Mouse (Mus musculus) granulocyte monocyte progenitor cell, adult 5-6 weeks (primary cell): Measurements from ENCODE around the gene Zmiz2. TPM values are rescaled to one million over a fixed set of nuclear protein-coding genes. Genes with fewer than 3 reads are reported as not detected.
"Not testable (repeated sequence)": the region's sequence is repeated elsewhere in the genome, so short reads cannot be mapped to it uniquely, and the experiment has no call there.

ENCODE experiments used
- ATAC-seq: replicated peaks from 2 replicates; pipeline ENCODE4 v1.8.0; 2016; ENCODE audit warnings: mild to moderate bottlenecking, moderate TSS enrichment, inconsistent platforms; ENCODE audit not compliant: poor library complexity, severe bottlenecking
- total RNA-seq, 2 experiments: library from RNA; stranded (forward) in 1 of 2; stranded (reverse) in 1 of 2; fragments of 200-712, 200-1000 nt in 1 of 2; fragments of >200 nt in 1 of 2; fragmentation: Nextera tagmentation in 1 of 2; gene quantifications; 2 replicates each; pipeline ENCODE4 v1.2.3; 2014 to 2017

Zmiz2 gene
- total RNA-seq (2014; fragmentation: Nextera tagmentation), result 39.9 and 62.9 TPM in 2 replicates
- total RNA-seq (2017), result 6.1 and 10.6 TPM in 2 replicates

DNA sequence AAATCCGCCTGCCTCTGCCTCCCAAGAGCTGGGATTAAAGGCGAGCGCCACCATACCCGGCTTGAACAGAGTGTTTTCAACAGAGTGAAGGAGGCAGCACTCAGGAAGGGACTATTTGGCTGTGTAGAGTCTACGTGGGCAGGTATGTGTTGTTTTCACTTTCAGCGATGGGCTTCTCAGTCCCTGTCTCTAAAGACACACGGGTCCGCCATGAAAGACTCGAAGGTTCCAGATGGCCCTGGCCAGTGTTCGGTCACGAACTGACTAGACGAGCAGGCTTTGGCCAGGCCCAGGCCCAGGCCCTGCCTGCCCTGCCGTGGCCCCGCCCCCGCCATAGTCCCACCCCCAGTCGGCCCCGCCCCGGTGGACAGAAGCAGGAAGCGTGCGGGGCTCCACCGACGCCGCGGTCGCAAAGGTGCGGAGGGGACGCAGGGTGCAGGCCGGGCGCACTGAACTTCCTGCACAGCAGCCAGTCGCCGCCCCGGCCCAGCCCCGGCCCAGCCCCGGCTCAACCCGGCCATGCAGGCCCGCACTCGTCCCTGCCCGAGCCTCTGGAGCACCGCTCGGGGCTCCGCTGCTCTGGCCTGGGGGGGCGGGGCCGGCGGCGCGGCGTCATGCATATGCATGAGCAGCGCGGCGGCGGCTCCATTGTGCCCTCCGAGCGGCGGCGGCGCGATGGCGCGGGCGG is at the start of gene Zmiz2:
TSS of gene Zmiz2 (plus strand) at position 349 of the 688 bp plus-strand sequence.
- peak; percentile 79 for ATAC-seq

DNA sequence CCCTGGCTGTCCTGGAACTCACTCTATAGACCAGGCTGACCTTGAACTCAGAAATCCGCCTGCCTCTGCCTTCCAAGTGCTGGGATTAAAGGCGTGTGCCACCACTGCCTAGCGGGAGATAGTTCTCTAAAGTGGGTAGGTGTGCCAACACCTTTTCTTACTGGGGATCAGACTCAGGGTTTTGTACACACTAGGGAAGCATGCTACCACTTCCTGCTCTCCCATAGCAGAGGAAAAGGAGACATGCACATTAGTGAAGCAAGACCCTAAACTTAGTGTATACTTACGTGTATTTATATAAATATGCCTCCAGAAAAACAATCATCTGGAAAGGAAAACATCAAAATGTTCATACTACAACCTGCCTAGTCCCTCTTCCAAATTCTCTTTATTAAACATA is 42.9 kb upstream of the Zmiz2 start:
- no peak for ATAC-seq

DNA sequence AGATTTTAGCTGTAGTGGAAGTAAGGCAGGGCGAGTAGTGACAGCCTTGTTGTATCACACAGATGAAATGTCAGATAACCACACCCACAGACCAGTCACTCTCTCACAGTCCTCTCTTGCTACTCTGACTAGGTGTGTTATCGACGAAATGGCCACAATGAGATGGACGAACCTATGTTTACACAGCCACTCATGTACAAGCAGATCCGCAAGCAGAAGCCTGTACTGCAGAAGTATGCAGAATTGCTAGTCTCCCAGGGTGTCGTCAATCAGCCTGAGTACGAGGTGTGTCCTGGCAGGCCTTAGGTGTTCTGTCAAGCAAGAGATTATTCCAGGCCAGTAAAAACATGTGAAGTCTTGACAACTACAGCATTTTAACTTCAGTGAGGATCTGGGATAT is 41.9 kb upstream of the Zmiz2 start:
- ATAC-seq, result no peak

DNA sequence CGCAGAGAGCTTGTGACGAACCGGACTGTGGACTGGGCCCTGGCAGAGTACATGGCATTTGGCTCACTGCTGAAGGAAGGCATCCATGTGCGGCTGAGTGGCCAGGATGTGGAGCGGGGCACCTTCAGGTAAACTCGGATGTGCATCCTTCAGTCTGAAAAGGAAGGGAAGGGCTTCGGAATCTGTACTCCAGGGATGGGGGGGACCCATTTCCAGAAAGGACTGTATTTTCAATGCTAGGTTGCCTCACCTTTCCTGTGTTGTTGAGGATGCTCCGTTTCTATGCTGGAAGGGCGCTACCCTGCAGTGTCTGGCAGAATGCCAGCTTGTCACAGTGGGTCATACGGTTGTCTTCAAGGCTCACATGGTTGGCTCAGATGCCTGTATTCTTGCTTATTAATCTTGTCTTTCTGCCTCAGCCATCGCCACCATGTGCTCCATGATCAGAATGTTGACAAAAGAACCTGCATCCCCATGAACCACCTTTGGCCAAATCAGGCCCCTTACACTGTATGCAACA is 40.1 kb upstream of the Zmiz2 start:
- no peak for ATAC-seq

DNA sequence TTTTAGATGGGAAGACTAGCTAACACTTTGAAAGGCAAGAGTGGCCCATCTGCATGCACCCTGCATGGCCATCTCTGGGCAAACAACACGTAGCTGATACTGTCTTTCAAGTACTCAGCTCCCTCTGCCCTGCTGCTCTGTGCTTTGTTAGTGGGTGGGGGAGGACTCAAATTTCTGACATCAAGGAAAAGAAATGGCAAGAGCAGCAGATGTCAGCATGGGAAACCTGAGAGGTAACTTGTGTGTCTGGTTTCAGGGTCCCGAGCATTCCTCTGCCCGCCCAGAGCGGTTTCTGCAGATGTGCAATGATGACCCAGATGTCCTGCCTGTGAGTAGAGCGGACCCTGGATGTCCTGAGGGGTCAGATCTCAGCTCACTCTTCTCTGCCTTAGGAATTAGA is 39.3 kb upstream of the Zmiz2 start:
- ATAC-seq, result no peak

DNA sequence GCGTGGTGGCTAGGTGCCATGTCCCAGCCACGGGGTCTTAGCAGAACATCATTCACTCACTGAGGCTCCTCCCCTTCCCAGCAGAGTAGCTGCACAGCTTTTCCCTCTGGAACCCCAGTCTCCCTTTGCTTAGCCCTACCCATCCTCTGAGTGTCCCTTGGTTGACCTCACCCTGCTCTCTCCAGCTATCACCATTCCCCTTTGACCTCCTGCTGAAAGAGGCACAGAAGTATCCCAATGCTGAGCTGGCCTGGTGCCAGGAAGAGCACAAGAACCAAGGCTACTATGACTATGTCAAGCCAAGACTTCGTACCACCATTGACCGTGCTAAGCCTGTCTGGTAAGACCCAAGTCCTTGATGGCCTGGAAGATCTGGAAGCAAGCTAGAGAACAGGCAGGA is 33.8 kb upstream of the Zmiz2 start:
- no peak for ATAC-seq

DNA sequence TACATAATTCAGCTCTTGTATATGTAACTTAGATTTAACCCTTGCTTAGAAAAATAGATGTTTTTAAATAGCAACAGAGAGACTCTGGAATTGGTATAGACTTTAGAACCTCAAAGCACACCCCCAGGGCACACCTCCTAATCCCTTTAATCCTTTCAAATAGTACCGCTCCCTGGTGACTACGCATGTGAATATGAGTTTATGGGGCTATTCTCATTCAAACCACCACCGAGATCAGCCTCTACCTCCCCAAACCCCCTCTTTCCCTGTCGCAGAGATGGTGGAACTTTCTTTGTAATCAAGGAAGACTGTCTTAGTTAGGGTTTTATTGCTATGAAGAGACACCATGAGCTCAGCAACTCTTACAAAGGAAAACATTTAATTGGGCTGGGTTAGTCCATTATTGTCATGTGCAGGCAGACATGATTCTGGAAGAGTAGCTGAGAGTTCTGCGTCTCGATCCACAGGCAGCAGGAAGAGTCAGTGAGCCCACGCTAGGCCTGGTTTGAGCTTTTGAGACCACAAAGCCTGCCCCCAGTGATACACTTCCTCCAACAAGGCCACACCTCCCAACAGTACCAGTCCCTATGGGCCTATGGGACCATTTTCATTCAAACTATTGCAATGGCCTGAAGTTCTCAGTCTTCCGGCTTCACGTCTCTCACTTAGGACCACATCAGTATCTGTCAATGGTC is 24.1 kb upstream of the Zmiz2 start:
- ATAC-seq, result no peak

DNA sequence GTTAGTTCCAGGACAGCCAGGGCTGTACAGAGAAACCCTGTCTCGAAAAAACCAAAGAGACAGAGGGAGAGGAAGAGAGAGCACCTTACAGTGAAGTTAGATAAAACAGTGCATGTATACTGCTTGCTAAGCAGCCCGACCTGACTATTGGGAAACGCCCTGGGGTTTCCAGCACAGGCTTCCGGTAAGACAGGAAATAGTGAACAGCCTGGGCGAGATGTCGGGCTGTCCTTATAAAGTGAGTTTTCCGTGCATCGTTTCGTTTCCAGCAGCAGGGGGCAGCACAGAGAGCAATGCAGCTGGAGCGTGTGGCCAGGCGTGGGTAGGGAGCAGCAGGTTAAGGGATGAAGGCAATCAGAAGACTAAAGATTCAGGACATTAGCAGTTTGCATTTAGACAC is 23.0 kb upstream of the Zmiz2 start:
- ATAC-seq, result peak; percentile 99

DNA sequence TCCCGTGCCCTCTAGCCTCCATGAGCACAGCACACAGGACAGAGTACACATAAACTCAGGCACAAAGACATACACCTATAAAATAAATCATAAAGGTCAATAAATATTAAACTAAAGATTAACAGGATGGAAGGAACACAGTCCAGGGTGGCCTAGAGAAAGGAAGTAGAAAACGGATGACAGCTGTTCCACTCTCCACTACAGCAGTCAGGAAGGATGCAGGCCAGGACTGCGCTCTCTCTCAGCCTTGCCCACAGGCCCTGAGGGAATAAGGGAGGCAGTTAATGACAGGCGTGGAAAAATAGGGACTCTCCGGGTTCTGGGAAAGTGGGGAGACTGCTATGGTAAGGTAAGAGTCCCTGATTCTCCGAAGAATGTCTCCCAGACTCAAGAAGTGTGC is 22.4 kb upstream of the Zmiz2 start:
- no peak for ATAC-seq

DNA sequence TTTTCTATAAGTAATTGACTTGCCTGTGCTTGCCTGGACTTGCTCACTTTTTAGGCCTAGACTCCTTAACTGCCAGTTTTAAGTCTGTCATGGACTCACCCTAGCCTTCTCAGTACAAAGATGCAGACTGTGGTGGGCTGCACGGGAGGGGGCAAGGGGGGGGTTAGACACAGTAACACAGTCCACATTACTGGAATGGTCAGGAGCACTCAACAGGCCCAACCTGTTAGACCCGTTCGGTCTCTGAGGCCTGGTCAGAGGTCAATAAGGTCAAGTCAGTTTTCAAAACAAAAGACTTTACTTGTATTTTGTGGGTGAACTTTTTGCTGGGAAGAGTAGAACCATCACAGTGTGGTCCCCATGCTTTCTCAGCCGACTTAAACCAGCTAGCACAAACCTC is 21.7 kb upstream of the Zmiz2 start:
- ATAC-seq, result no peak

DNA sequence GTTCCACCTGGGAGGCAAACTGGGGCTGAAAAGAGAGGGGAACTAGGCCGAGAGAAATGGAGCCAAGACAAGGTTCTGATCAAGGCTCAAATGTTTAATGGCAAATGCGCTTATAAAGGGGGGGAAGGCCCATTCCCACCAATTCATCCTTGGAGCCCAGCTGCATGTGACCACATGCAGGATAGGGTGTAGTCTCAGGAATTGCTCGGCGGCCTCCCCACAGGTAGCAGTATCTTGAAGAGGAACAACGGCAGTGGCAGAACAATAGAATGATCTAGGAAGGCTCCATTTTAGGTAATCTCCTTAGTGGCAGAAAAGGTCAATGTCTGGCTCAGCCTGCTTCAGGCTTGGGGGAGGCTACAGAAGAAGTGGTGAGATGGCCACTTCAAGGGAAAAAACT is 20.9 kb upstream of the Zmiz2 start:
- not testable (repeated sequence) for ATAC-seq

DNA sequence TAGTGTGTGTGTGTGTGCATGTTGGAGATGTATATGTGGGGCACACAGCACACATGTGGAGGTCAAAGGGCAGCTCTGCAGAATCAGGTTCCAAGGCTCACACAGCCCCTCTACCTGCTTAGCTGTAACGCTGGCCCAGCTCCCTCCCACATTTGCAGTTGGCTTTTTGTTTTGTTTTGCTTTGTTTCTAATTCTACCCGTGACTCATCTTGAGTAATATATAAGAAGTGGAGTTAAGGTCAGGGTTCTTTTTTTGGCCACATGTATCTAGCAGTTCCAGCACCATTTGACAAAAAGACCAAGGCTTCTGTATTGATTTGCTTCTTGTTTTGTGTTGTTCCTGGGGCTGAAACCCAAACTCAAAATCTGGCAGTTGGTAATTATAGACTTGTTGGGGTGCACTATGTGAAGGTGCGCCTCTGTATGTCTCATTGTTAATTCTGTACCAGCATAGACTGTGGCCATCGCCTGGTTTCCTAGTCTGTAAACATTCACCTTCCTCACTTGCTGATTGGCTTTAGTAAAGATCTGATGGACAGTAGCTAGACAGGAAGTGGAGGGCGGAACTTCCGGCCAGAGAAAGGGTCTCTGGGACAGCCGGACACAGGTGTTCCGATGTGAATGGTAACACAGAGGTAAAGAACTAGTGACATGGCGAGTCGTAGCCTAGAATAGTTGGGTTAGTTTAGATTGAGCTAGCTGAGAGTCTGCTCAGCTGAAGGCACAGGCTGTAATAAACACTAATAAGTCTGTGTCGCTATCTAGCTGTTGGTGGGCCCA is 17.3 kb upstream of the Zmiz2 start:
- no peak for ATAC-seq

DNA sequence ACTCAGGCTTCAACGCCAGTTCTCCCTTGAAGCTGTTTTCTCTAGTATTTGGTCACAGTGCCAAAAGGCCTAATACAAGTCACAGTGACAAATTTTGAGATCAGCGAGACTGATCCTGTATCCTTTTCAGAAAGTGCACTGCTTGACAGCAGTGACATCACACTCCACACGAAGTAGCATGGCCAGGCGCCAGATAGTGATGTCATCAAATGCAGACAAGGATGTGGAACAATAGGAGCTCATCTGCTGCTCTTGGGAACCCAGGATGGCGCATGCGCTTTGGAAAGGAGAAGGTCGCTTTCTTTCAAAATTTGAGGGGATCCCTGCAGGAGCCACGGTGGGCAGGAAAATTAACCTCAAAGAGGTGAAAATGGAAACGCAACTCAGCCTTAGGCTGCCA is 16.1 kb upstream of the Zmiz2 start:
- no peak for ATAC-seq

DNA sequence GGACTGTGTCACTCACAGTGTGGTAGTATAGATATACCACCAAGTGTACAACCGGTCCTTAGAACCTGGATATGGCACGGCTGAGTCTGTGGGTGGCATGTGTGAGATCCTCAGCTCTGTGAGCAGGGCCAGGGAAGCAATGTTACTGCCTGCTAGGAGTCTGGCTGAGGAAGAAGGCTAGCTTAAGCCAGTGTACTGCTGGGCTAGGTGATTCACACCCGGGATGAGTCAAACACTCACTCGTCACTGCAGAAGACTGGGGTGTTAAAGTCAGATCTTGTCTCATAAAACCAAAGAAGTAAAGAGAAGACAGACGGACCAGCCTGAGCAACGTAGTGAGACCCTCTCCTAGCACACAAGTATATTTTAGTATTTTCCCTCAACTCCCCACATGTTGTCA is 8.0 kb upstream of the Zmiz2 start:
- ATAC-seq, result no peak

DNA sequence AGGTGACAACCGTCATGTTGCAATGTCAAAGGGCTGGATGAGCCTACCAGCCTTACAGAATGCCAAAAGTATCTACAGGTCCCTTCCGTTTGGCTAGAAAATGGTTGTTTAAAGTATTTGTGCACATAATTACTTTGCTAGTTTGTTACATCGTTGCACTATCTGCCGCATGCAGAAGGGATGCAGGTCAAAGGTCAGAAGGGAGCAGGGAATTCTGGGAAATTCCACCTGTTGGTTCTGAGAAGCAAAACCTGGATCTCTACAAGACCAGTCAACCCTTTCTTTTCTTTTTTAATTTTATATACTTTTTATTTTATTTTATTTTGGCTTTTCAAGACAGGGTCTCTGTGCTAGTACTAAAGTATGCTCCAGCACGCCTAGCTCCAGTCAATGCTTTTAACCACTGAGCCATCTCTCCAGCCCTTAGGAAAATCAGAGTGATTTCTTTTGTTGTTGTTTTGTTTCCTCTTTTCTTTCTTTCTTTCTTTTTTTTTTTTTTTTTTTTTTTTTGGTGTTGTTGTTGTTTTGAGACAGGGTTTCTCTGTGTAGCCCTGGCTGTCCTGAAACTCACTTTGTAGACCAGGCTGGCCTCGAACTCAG is 648 bp upstream of the Zmiz2 start:
- no peak for ATAC-seq

DNA sequence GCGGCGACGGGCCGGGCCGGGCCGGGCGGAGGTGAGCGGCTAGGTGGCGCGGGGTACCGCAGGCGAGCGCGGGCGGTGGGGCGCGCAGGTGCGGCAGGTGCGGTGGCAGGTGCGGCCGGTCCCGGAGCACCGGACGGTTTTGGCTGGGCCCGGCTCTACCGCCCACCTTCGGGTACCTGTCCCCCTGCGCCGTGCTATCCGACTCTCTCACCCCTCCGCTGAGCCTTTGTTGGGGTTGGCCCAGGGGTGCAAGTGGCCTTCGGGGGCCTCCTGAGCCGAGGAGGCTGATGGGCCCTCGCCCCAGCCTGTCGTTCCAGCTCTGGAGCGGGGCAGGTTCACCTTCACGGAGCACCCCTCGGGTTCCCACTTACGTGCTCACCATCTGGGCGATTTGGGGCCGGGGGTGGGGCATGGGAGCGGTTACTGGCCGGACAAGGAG is 628 bp downstream of the Zmiz2 start:
- no peak for ATAC-seq

DNA sequence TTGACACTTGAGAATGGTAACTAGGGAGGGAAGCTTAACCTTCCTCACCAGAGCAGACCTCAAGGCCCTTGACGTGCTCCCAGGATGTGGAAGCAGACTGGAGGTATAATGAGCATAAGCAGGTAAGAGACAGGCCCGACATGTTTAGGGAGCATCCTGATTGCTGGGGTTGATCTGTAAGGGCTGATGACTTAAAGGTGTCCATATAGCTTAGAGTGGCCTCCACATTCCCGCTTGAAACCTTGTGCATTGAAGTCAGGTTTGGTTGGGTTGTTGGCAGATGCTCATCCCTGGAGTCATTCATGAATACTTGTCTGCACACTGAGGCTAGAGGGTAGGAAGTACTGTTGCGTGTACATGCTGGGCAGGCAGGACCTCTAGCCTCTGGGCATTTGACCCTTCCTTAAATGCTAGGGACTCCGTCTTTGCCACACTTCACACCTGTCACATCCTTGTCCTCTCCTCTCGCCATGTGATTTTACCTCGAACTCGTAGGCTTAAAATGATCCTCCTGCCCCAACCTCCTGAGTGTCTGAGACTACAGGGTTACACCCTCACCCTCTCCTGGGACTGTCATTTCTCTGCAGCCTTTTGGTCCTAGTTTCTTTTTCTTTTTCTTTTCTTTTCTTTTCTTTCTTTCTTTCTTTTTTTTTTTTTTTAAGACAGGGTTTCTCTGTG is 1.6 kb downstream of the Zmiz2 start:
- ATAC-seq, result no peak

DNA sequence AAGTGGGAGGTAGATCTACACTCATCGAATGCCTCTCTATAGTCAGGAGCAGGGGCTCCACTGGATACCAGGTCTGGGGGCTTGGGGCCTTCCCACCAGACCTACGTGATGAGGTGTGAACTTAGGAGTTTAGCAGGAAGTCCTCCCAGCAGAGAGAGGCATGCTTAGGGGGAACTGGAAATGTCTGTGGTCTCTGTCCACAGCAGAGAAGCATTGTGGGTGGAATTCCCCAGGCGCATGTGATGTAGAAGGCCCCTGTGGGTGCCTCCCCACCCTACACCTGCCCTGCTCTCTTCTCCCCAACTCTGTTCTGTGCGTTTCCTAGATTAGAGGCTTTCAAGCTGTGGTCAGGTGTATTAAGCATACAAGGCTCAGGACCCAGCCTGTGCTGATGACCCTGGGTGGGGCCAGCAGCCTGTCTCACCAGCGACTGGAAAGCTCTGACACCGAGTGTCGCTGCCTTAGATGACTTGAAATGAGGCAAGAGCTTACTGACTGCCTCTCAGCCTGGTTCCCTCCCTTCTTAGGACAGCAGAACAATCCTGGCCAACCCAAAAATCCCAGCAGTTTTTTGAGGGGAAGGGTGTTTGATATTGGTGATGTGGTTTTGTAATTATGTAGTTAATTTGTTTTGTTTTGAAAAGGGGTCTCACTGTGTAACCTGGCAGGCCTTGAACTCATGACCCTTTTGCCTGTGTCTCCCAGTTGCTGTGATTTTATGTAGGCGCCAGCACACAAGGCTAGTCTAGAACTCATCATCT is 2.8 kb downstream of the Zmiz2 start:
- peak; percentile 56 for ATAC-seq

DNA sequence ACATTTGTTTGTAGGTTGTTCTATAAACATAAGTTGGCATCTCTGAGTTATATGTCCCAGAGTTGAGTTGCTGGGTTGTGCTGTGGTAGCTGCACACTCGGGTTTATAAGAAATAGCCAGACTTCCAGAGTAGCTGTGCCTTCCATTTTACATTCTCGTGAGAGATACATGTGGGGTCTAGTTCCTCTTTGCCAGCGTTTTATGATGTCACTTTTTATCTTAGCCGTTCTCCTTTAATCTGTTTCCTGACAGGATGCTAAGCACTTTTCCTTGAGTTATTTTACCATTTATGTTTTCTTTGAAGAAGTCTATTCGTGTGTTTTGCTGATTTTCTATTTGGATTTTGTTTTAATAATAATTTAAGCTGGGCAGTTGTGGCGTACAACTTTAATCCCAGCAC is 4.0 kb downstream of the Zmiz2 start:
- no peak for ATAC-seq
